Mouse (Mus musculus): Measurements from ENCODE around the gene Slc17a3. TPM values are rescaled to one million over a fixed set of nuclear protein-coding genes. Genes with fewer than 3 reads are reported as not detected.

The Slc17a3 gene
- polyA plus RNA-seq, 1 experiment from 2014 or later: not detected

- no peak for DNase-seq (ENCODE audit: low spot score)
- Histone ChIP-seq H3K27me3 (ENCODE audit: low read depth, poor library complexity, severe bottlenecking) (no peaks in the 10 kb centered on the region), H3K9me3 (replicated peaks) (no peaks in the 10 kb centered on the region), H3K36me3 (no peaks in the 10 kb centered on the region), H3K27ac (no peak overlapping the region), H3K4me3 (no peak overlapping the region), H3K4me1 (0 out of 2 replicates have a peak, but pooled peaks cover 3% of the 10 kb centered on the region)
- WGBS: 85% methylated on average over 2 of the region's 2 CpGs
These were observed 10.1 kb downstream of the Slc17a3 start for GRCm38 (mm10) chr13:23849299-23849698.

- Histone ChIP-seq H3K9me3 (replicated peaks) (no peaks in the 10 kb centered on the region), H3K27ac (no peak overlapping the region), H3K36me3 (no peaks in the 10 kb centered on the region), H3K4me3 (no peak overlapping the region), H3K4me1 (no peaks in the 10 kb centered on the region), H3K27me3 (ENCODE audit: low read depth, poor library complexity, severe bottlenecking) (no peaks in the 10 kb centered on the region)
- WGBS: 71% methylated on average over 3 of the region's 3 CpGs
- DNase-seq (ENCODE audit: low spot score): no peak
These were observed 17.2 kb downstream of the Slc17a3 start for GRCm38 (mm10) chr13:23856401-23856800.

GRCm38 (mm10) chr13:23861815-23862214 lies 22.6 kb downstream of the Slc17a3 start:
- H3K4me3 ChIP-seq: no peak overlapping the region
- no peaks in the 10 kb centered on the region for H3K36me3 ChIP-seq
- H3K4me1 ChIP-seq: 0 out of 2 replicates have a peak, but pooled peaks cover 5% of the 10 kb centered on the region
- no peak for DNase-seq (ENCODE audit: low spot score)
- no peaks in the 10 kb centered on the region for H3K9me3 ChIP-seq (replicated peaks)
- no peaks in the 10 kb centered on the region for H3K27me3 ChIP-seq (ENCODE audit: low read depth, poor library complexity, severe bottlenecking)
- H3K27ac ChIP-seq: no peak overlapping the region

- Histone ChIP-seq H3K9me3 (replicated peaks) (no peaks in the 10 kb centered on the region), H3K27ac (no peak overlapping the region), H3K4me3 (no peak overlapping the region), H3K4me1 (0 out of 2 replicates have a peak, but pooled peaks cover 5% of the 10 kb centered on the region), H3K27me3 (ENCODE audit: low read depth, poor library complexity, severe bottlenecking) (no peaks in the 10 kb centered on the region), H3K36me3 (no peaks in the 10 kb centered on the region)
- WGBS: 95% methylated on average over 9 of the region's 9 CpGs
- no peak for DNase-seq (ENCODE audit: low spot score)
These were observed 25.5 kb downstream of the Slc17a3 start for GRCm38 (mm10) chr13:23864711-23865110.

- WGBS: 84% methylated on average over 9 of the region's 9 CpGs
- no peak overlapping the region for H3K27ac ChIP-seq
- H3K36me3 ChIP-seq: no peaks in the 10 kb centered on the region
- DNase-seq (ENCODE audit: low spot score): no peak
- 0 out of 2 replicates have a peak, but pooled peaks cover 5% of the 10 kb centered on the region for H3K4me1 ChIP-seq
- H3K27me3 ChIP-seq (ENCODE audit: low read depth, poor library complexity, severe bottlenecking): no peaks in the 10 kb centered on the region
- H3K4me3 ChIP-seq: no peak overlapping the region
- H3K9me3 ChIP-seq (replicated peaks): no peaks in the 10 kb centered on the region
These were observed 27.0 kb downstream of the Slc17a3 start for GRCm38 (mm10) chr13:23866086-23866710.

- WGBS: 92% methylated on average over 6 of the region's 6 CpGs
These were observed 27.8 kb downstream of the Slc17a3 start for GRCm38 (mm10) chr13:23867000-23867399.

GRCm38 (mm10) chr13:23867405-23867804 lies 28.2 kb downstream of the Slc17a3 start, which contains the start of gene Slc17a1:
Gene Slc17a1, plus strand, starts transcription at chr13:23867750.
- DNase-seq (ENCODE audit: low spot score): no peak
- H3K36me3 ChIP-seq: no peaks in the 10 kb centered on the region
- no peaks in the 10 kb centered on the region for H3K9me3 ChIP-seq (replicated peaks)
- no peak within 1 kb of the TSS for H3K4me3 ChIP-seq
- no peak within 1 kb of the TSS for H3K27ac ChIP-seq
- 0 out of 2 replicates have a peak, but pooled peaks cover 5% of the 10 kb centered on the region for H3K4me1 ChIP-seq
- WGBS: 90% methylated on average over 7 of the region's 7 CpGs
- H3K27me3 ChIP-seq (ENCODE audit: low read depth, poor library complexity, severe bottlenecking): no peaks in the 10 kb centered on the region

More at GRCm38 (mm10) chr13:23867000-23867399, 27.8 kb downstream of the Slc17a3 start:
- H3K4me3 ChIP-seq: no peak overlapping the region
- H3K36me3 ChIP-seq: no peaks in the 10 kb centered on the region
- no peaks in the 10 kb centered on the region for H3K9me3 ChIP-seq (replicated peaks)
- H3K4me1 ChIP-seq: 0 out of 2 replicates have a peak, but pooled peaks cover 5% of the 10 kb centered on the region
- H3K27me3 ChIP-seq (ENCODE audit: low read depth, poor library complexity, severe bottlenecking): no peaks in the 10 kb centered on the region
- no peak for DNase-seq (ENCODE audit: low spot score)
- no peak overlapping the region for H3K27ac ChIP-seq

GRCm38 (mm10) chr13:23868790-23869533 lies 29.7 kb downstream of the Slc17a3 start:
- H3K36me3 ChIP-seq: no peaks in the 10 kb centered on the region
- H3K9me3 ChIP-seq (replicated peaks): no peaks in the 10 kb centered on the region
- no peaks in the 10 kb centered on the region for H3K27me3 ChIP-seq (ENCODE audit: low read depth, poor library complexity, severe bottlenecking)
- 84% methylated on average over 8 of the region's 8 CpGs for WGBS
- no peak overlapping the region for H3K4me3 ChIP-seq
- no peak overlapping the region for H3K27ac ChIP-seq
- DNase-seq (ENCODE audit: low spot score): no peak
- 0 out of 2 replicates have a peak, but pooled peaks cover 5% of the 10 kb centered on the region for H3K4me1 ChIP-seq

GRCm38 (mm10) chr13:23869996-23870395 lies 30.8 kb downstream of the Slc17a3 start:
- Histone ChIP-seq H3K27me3 (ENCODE audit: low read depth, poor library complexity, severe bottlenecking) (no peaks in the 10 kb centered on the region), H3K4me1 (0 out of 2 replicates have a peak, but pooled peaks cover 5% of the 10 kb centered on the region), H3K36me3 (no peaks in the 10 kb centered on the region), H3K4me3 (no peak overlapping the region), H3K9me3 (replicated peaks) (no peaks in the 10 kb centered on the region), H3K27ac (no peak overlapping the region)
- WGBS: 87% methylated on average over 3 of the region's 3 CpGs
- no peak for DNase-seq (ENCODE audit: low spot score)

GRCm38 (mm10) chr13:23873141-23873540 lies 33.9 kb downstream of the Slc17a3 start:
- 80% methylated on average over 5 of the region's 5 CpGs for WGBS
- DNase-seq (ENCODE audit: low spot score): no peak
- H3K27ac ChIP-seq: no peak overlapping the region

GRCm38 (mm10) chr13:23879106-23879505 lies 39.9 kb downstream of the Slc17a3 start:
- Histone ChIP-seq H3K27ac (no peak overlapping the region), H3K9me3 (replicated peaks) (no peaks in the 10 kb centered on the region), H3K27me3 (ENCODE audit: low read depth, poor library complexity, severe bottlenecking) (no peaks in the 10 kb centered on the region), H3K36me3 (no peaks in the 10 kb centered on the region), H3K4me1 (peaks cover 4% of the 10 kb centered on the region; the same call in 1 of the 2 replicates), H3K4me3 (no peak overlapping the region)
- 87% methylated on average over 3 of the region's 3 CpGs for WGBS
- no peak for DNase-seq (ENCODE audit: low spot score)

More at GRCm38 (mm10) chr13:23873141-23873540, 33.9 kb downstream of the Slc17a3 start:
- H3K4me1 ChIP-seq: no peaks in the 10 kb centered on the region
- no peak overlapping the region for H3K4me3 ChIP-seq
- H3K27me3 ChIP-seq (ENCODE audit: low read depth, poor library complexity, severe bottlenecking): no peaks in the 10 kb centered on the region
- H3K9me3 ChIP-seq (replicated peaks): no peaks in the 10 kb centered on the region
- no peaks in the 10 kb centered on the region for H3K36me3 ChIP-seq

GRCm38 (mm10) chr13:23879636-23880035 lies 40.4 kb downstream of the Slc17a3 start:
- H3K9me3 ChIP-seq (replicated peaks): no peaks in the 10 kb centered on the region
- 84% methylated on average over 5 of the region's 5 CpGs for WGBS
- no peak overlapping the region for H3K4me3 ChIP-seq
- H3K27ac ChIP-seq: no peak overlapping the region
- H3K4me1 ChIP-seq: peaks cover 4% of the 10 kb centered on the region; the same call in 1 of the 2 replicates
- no peaks in the 10 kb centered on the region for H3K27me3 ChIP-seq (ENCODE audit: low read depth, poor library complexity, severe bottlenecking)
- no peak for DNase-seq (ENCODE audit: low spot score)
- H3K36me3 ChIP-seq: no peaks in the 10 kb centered on the region

- H3K36me3 ChIP-seq: no peaks in the 10 kb centered on the region
- no peaks in the 10 kb centered on the region for H3K27me3 ChIP-seq (ENCODE audit: low read depth, poor library complexity, severe bottlenecking)
- DNase-seq (ENCODE audit: low spot score): peak; percentile 38
- WGBS: 38% methylated on average over 2 of the region's 2 CpGs
- no peaks in the 10 kb centered on the region for H3K9me3 ChIP-seq (replicated peaks)
- H3K27ac ChIP-seq: no peak overlapping the region
- peaks cover 19% of the 10 kb centered on the region for H3K4me1 ChIP-seq
- H3K4me3 ChIP-seq: no peak overlapping the region
These were observed 46.3 kb downstream of the Slc17a3 start for GRCm38 (mm10) chr13:23885540-23885939.

Measured in limb, embryonic 10.5 days (tissue).